Mouse (Mus musculus): ENCODE results near the gene Slc29a3.
"Not testable (repeated sequence)": the region's sequence is repeated elsewhere in the genome, so short reads cannot be mapped to it uniquely, and the experiment has no call there.

Slc29a3 gene

DNA sequence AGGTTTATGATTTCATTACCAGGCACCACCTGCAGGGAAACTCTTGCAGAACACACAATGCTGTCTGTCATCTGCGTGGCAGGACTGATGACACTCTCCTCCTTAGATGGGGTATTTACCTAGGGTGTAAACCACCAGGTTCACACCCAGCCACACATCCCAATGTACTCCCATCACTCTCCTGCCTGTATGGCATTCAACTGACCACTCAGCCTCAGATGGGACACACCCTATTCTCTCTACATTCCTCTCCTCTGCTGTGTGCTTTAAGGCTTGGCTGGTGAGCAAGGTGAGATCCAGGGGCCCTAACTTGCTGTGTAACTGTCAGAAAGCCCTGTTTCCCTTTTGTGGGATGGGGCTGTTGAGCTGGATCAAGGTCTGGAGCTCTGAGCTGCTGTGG lies 9.5 kb upstream of the Slc29a3 start:
- DNase-seq (ENCODE audit: low spot score) = no peak

DNA sequence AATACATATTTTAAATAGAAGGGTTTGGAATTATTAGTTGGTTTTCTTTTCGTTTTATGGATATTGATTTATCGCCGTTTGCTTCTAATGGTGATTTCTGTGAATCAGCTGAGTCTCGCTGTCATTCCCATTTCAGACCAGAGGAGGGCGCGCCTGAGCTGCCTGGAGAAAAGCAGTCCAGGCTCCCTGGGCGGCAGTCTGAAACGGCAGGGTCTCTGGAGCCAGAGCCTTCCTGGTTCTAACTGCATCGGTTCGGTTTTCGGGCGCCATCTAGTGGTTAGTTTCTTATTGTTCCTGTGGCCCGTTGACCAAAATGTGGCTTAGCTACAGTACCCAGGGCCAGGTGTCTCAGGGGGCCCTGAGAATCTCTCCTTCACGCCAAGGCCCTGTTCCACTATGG lies 7.8 kb upstream of the Slc29a3 start:
- peak; percentile 99 for DNase-seq (ENCODE audit: low spot score)

DNA sequence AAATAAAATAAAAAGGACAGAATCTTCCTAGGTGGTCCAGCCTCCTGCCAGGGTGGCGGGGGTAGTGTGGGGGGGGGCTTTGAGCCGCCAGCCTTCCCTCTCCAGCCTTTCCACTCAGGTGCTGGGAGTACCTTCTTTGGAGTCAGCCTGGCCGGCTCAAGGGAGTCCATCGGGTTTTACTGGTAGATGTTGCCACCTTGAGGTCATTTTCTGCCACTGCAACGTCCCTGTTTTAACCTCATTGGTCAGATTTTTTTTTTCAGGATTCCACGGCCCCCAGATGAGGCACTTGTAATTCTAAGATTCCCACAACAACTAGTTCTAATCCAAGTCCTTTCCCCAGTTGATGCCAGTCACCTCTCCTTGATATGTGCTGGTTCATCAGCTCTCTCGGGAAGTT lies 4.4 kb upstream of the Slc29a3 start:
- DNase-seq (ENCODE audit: low spot score) = peak; percentile 87

DNA sequence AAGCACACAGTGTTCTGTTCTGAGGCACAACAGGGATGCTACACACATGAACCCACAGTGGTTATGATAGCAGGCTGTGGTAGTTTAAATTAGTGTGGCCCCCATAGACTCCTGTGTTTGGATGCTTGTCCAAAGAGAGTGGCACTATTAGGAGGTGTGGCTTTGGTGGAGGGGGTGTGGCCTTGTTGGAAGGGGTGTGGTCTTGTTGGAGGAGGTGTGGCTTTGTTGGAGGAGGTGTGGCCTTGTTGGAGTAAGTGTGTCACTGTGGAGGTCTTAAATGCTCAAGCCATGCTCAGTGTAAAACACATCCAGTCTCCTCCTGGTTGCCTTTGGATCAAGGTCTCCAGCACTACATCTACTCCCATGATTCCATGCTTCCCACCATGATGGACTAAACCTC lies 3.6 kb upstream of the Slc29a3 start:
- no peak for DNase-seq (ENCODE audit: low spot score)

DNA sequence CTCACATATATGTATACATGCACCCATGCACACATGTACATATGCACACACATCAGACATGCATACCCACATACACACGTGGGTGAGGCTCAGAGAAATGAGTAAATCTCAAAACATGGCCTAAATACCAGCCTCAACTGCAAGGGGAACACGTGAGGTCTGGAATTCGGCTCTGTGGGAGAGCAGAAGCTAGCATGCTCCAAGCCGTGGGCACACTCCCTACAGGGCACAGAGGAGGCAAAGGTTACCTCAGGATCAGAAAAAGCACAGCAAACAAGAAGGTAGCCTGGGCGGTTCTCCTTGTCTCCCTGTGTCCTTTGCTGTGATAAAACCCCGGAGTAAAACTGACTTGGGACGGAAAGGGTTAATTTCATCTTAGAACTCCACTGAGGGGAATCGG lies 1.3 kb upstream of the Slc29a3 start:
- DNase-seq (ENCODE audit: low spot score) = no peak

DNA sequence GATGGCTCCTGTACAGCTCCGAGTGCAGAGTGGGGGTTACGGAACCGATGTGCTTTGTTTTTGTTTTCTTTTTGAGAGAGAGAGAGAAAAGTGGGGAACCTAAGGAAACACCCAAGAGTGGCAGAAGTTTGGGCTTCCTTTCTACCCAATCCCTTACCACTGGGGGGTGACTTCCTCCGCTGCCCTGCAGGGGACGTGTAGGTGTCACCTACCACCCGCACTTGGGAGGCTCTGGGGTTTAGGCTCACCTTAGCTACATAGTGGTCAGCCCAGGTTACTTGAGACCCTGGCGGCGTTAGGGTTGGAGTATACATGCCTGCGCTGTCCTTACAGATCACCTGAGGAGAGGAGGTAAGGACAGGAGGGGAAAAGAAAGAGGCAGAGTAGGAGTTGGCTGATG lies 667 bp upstream of the Slc29a3 start:
- no peak for DNase-seq (ENCODE audit: low spot score)

DNA sequence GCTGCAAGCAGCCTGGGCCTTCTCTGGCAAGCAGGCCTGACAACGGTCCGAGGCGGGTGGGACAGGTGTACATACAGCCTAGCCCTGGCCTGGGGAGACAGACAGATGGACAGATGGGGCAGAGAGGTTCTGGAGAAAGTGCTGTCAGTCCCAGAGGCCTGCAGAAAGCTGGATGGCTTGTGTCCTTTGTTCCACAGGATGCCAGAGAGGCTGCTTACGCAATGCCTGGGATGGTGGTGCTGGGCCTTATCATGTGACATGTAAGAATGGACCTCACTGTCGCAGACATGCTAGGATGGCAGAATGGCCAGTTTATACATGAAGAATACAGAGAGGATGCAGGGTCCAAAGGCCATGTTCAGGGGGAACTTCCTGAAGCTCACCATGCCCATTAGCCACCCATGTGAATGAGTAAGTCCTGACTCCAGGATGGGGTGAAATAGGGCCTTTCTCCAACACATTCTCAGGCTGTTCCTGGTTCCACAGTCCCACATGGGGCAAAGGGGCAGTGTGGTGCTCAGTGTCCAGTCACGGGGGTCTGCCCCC lies 4.9 kb downstream of the Slc29a3 start:
- no peak for DNase-seq (ENCODE audit: low spot score)

DNA sequence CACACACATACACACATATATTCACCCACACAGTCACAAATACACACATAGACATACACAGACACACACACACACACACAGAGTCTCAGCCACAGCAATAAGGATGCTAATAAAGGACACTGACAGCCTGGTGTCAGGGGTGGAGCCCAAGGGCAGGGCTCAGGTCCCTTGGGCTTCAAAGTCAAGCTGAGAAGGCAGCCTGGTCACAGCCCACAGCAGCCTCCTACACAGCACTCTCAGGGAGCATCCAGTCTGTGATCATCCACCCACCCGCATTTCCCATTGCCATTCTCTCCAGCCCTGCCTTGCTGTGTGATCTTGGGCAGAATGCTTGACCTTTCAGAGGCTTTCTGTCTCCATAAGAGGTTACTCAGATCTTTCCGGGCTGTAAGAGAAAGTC lies 6.1 kb downstream of the Slc29a3 start:
- DNase-seq (ENCODE audit: low spot score) = no peak

DNA sequence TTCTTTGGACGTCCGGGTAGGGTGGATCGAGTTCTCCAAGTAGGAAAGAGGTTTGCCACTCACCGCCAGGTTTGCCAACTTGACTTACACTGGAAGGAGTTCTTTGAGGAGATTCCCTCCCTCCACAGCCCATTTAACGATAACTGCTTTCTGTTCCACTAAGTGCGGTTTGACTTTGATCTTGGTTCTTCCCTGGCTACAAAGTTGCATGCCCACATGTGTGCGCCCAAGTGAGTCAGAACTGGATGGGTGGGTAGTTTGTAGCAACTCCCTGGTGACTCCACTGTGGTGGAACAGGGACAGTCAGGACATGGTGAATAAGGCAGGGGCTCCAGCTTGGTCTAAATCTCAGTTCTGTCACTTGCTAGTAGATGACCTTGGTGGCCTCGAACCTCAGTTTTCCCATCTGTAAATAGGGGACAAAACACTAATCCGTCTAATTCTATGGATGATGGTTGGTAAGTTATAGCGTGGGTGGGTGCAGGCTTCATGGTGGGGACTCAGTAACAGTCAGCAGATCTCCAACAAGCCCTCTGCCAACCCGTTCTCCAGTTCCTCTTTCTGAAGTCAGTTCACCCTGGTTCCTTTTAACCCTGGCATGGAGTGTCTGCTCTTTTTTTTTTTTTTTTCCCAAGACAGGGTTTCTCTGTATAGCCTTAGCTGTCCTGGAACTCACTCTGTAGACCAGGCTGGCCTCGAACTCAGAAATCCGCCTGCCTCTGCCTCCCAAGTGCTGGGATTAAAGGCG lies 7.9 kb downstream of the Slc29a3 start:
- no peak for DNase-seq (ENCODE audit: low spot score)

DNA sequence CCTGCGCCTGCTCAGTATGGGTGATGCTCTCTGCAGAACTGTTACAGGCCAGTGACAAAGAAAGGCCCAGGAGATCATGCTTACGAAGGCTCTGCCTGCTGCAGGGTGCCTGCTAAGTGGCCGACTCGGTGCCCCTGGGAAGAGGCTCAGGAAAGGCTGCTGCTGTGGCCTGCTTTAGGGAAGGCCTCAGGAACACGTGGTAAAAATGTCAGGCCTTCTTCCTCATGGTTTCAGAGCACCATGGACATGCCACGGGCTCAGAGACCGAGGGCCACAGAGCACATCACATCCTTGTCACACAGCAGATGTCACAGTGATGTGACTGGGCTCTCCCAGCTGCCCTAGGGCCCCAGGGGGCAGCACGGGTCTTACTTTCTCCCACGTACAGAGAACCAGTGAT lies 8.9 kb downstream of the Slc29a3 start:
- no peak for DNase-seq (ENCODE audit: low spot score)

DNA sequence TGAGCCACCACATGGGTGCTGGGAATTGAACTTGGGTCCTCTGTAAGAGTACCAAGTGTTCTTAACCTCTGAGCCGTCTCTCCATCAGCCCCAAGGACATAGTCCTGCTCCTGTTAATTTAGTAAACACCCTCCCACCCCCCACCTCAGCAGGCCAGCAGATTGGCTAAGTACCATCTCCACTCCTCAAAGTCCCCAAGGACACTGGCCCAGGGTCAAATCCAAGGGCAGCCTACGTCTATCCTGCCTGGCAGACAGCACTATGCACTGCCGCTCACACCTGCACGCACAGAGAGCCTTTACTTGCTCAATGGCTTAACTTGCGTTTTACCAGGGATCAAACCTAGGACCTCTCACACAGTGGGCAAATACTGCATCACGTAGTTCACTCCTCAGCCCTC lies 9.7 kb downstream of the Slc29a3 start:
- no peak for DNase-seq (ENCODE audit: low spot score)

DNA sequence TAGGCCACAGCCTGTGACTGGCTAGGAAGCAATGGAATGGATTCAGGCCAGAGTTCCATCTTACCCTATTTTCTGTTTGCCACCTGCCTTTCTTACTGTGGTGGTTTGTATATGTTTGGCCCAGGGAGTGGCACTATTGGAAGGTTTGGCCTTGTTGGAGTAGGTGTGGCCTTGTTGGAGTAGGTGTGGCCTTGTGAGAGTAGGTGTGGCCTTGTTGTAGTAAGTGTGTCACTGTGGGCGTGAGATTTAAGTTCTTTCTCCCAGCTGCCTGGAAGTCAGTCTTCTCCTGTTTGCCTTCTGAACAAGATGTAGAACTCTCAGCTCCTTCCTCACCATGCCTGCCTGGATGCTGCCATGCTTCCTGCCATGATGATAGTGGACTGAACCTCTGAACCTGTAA lies 10.3 kb downstream of the Slc29a3 start:
- not testable (repeated sequence) for DNase-seq (ENCODE audit: low spot score)

DNA sequence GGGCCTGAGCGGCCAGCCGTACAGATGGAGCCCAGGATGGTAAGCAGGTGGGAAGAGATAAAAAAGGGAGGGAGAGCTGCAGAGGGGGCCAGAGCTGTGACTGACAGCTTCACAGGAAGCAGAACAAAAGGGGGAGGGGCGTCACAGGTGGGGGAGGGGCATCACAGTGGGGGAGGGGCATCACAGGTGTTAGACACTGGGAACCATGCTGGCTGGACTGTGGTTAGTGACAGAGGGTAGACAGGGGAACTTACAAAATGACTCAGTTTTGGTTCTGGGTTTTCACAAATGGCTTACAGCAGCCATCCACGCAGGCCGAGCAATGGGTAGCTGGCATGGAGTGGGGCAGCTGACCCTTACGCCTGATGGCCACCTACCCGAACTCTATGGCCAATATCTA lies 11.2 kb downstream of the Slc29a3 start:
- DNase-seq (ENCODE audit: low spot score) = no peak

DNA sequence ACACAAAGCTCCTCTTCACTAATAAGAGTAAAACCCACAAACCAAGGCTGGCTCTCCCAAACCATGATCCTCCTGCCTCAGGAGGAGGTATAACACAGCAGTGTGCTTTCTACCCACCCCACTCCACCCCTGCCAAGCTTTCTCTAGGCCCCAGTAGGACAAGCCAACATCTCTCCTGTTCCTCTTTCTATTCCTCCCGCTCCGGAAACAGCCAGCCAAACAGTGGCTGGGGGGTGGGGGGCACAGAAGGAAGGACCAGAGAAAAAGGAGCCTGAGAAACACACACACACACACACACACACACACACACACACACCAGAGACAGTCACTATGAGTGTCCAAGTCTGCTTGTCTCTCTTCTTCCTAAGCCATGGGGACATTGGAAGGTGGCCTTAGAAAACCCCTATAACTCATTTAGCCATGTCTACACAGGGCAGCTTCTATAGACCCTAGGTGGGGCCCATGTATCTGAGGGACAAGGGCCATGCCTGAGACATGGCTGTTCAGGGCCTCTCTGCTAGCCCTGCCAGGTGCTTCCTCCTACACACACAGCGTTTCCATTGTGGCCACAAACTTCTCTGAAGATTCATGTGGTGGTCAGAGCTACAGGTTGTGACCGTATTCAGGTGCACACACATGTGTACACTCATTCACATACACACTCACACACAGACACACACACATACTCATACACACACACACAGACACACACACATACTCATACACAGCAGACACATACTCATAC lies 12.8 kb downstream of the Slc29a3 start:
- no peak for DNase-seq (ENCODE audit: low spot score)

DNA sequence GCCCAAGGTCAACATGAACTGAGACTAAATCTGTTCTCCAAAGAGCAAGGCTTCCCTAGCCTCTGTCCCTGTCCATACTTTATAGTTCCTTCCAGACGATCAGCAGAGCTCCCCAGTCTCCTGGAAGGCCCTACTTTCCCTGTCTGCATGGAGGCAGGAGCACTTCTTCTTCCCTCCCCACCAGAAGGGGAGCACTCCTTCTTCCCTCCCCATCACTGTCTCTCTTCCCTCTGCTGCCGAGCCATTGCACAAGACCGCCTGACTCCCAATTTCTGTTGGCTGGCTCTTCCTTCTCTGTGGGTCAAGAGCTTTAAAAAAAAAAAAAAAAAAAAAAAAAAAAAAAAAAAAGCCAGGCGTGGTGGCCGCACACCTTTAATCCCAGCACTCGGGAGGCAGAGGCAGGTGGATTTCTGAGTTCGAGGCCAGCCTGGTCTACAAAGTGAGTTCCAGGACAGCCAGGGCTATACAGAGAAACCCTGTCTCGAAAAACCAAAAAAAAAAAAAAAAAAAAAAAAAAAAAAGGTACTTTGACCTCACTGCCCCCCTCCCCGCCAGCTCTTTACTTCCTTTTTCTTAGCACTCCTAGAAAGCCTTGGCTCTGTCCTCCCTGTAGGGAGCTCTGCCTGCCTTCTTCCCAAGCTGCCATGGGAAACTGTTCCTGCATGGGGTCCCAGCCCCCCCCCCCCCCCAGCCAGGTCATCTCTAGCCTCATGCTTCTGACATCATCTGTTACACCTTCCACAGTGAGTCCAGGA lies 14.5 kb downstream of the Slc29a3 start:
- no peak for DNase-seq (ENCODE audit: low spot score)

DNA sequence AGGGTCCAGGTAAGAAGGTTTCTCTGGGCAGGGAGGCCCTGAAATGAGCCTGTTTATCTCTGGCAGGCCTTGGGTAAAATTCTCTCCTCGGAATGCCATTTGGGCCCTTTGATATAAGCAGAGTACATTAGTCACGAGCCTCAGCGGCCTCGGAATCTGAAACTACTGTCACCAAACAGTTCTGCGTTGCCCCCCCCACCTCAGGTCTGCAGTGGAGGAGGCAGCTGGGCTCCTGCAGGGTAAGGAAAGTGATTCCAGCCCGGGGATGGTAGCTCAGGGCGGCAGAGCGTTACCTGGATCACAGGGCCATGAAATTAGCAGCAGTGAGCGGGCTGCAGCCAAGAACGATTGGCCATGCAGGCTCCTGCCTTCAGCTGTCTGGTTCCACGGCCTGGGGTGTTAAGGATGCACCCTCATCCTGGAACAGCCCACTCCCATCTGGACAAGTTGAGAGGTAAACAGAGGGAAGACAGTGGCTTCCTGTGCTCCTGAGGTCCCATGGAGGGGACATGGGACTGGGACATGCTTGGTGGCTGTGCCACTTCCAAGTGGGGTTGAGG lies 15.3 kb downstream of the Slc29a3 start:
- no peak for DNase-seq (ENCODE audit: low spot score)

DNA sequence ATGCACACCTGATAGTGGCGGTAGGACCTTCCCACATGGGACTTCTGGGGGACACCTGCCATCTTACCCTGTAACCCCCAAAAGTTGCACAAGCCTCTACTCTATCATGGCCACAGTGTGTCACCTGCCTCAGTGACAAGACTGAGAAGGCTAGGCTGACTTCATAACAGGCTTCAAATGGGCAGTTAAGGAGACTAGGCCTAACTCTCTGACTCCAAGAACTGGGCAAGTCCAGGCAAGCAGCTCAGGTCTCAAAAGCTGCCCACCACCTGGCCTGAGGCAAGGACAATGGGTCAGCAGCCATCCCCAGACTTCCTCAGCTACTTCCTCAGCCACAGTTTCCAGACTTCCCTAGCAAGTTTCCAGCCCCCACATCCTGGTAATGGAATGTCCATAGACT lies 16.9 kb downstream of the Slc29a3 start:
- DNase-seq (ENCODE audit: low spot score) = no peak

DNA sequence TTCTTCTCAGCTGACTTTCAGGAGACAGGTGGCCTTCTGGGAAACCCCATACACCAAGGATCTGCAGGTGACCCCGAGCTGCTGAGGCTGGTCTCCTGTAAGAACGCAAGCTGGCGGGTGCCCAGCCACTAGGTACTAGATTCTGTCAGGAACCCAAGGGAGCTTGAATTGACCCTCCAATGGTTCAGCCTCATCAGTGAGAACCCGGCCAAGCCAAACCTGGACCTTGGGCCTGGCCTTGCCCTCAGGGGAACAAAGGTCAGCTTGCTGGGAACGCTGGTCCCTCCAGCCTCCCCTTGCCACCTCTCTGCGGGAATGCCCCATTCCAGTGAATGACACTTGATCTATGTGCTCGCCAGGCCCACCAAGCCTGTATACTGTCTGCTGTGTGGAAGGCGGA lies 19.1 kb downstream of the Slc29a3 start:
- no peak for DNase-seq (ENCODE audit: low spot score)

DNA sequence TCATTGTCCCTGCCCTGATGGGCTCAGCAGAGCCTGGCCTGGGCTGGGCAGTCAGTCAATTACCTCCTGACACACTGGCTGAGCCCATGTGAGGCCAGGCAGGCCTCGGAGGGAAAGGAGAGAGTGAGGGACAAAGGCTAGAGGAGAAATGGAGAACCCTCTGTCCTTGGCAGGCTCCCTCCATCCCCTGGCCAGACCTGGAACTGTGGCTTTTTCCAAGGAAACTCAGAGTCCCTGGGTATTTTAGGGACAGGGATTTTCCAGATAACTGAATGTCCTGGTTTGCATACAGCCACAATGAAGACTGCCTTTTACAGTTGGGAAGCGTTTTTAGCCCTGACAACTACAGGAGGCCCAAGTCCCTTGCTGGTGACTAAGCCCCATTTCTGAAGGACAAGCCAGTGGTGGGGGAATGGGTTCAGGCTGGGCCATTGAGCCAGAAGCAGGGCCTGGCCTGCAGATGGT lies 20.2 kb downstream of the Slc29a3 start:
- peak; percentile 20 for DNase-seq (ENCODE audit: low spot score)

DNA sequence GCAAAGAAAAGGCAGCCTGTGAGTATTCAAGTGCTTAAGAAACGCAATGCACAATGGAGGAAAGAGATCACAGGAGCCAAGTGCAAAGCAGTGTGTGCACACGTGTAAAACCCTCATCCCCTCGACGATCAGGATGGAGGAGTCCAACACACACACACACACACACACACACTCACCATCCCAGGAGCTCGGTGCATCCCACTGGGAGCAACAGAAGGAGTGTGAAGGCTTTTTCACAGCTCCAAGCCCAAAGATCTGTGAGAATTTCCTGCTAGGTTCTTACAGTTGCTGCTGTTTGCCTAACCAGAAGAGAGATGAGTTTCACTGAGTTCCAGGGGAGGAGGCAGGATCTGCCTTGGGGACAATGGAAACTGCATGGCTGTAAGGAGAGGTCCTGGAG lies 20.9 kb downstream of the Slc29a3 start:
- no peak for DNase-seq (ENCODE audit: low spot score)

DNA sequence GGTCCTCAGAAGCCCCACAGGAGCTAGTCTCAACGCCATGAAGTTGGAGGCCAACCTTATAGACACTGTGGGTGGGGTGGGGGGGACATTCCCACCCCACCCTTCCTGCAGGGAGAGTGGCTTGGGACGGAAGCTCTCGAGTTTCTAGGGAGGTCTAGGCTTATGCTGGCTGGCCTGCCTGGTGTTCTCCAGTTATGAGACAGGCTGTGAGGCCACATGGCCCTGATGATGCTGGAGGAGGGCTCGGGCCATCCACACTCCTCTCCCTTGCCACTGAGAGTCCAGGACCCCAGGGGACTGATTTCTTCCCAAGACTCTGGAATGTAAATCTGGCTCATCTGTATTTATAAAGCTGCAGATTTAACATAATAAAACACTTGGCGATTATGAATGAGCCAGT lies 25.3 kb downstream of the Slc29a3 start:
- DNase-seq (ENCODE audit: low spot score) = no peak

DNA sequence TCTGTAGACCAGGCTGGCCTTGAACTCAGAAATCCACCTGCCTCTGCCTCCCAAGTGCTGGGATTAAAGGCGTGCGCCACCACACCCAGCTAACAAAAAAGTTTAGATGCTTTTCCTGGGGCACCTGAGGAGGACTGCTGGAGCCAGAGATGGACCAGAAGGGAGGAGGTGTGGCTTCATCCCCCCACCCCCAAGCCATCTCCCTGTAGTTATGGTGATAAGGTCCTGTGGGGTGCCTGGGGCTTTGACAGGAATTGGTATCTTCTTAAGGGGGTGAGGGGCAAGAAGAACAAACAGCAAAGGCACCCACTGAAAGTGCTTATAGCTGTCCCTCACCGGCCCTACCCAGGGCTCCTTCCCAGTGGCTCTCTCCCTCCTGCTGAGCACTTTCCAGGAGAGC lies 25.7 kb downstream of the Slc29a3 start:
- DNase-seq (ENCODE audit: low spot score) = no peak

Measured in retina, embryonic 14.5 days (tissue).